Mouse (Mus musculus): ENCODE data around the gene 2300002M23Rik.

The 2300002M23Rik gene

DNA sequence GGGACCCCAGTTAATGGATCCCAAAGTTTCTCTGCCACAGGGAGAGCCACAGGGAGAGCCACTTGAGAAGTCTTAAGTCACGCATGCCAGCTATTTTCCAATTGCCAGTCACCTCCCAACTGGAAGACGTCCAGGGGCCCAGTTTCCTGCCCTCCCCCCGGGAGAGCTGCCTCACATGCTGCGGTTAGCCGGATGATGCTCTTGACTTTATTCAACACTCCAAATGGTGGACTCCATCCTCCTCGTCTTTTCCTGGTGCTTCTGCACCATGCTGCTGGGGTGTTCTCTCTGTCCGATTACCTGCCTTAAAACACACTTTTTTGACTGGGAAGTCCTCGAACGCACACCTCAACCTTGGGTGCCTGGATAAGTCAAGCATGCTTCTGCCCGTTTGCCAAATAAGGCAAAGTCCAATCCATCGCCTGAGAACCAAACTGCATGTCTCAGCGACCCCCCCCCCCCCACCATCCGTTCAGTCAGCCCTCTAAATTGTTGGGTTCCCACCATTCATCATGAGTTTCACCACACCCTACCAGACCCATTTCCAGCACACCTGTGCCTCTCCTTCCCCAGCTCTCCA, 11.0 kb upstream of the 2300002M23Rik start:
- no peak for DNase-seq (ENCODE audit: low read depth, low spot score)

DNA sequence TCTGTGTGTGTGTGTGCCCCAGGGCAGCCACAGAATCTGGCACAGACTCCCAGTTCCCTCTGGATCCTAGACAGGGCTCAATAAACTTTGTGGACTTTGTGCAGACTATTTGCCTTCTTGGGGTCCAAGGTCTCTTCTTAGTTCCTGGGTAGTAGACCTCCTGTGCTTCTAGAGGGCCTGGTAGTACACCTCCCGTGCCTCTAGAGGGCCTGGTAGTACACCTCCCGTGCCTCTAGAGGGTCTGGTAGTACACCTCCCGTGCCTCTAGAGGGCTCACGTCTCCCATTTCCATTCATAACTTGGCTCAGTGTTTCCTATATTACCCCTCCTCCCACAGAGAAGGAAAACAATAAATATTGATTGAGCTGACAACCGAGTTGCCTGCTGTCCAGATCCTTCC, 10.4 kb upstream of the 2300002M23Rik start:
- no peak for DNase-seq (ENCODE audit: low read depth, low spot score)

DNA sequence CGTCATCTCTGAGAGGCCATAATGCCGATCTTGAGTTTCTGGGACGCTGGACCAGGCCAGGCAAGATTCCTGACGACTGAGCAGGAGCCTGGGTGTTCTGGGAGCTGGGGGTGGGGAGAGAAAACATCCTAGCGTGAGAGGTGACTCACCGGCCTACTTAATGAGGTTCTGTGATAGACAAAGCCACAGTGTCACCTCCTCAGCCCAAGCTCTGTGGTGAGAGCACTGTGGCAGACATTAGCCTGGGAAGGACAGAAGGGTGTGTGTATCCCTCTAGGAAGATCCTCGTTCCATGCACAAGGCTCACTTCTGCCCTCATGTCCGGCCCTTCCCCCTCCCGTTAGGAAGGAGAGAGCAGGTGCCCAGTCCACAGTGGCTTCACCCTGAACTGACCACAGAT, 9.9 kb upstream of the 2300002M23Rik start:
- DNase-seq (ENCODE audit: low read depth, low spot score): no peak

DNA sequence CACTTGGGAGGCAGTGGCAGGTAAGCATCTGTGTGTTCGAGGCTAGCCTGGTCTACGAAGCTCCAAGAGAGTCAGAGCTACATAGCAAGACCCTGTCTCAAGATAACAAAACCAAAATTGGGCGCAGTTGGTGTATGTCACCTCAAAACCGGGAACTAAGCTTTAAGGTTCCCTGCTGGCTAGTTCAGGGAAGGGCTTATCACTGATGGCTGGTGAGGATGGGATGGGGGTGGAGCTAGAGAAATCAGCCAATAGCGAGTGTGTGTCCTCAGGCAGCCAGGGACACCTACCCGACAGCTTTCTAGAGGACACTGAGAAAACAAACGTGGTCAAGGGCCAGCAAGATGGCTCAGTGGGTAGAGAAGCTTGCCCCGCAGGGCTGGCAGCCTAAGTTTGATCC, 9.0 kb upstream of the 2300002M23Rik start:
- DNase-seq (ENCODE audit: low read depth, low spot score): no peak

DNA sequence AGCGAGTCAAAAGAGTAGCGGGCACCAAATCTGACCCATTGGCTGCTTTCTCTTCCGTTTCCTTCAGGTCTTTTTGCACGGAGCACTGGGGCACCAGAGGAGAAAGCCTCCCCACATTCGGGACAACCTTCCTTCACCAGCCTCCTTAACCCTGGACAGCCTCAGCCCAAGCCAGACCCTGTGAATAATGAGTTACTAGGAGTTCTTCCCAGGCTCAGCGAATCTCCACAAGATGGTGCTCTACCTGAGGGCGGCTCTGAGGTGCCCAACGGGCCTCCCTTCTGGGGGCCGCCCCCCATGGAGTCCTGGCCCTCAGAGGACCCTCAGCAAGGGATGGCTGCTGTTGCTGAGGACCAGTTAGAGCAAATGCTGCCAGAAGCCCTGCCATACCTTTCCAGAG, 517 bp downstream of the 2300002M23Rik start:
- DNase-seq (ENCODE audit: low read depth, low spot score): no peak

DNA sequence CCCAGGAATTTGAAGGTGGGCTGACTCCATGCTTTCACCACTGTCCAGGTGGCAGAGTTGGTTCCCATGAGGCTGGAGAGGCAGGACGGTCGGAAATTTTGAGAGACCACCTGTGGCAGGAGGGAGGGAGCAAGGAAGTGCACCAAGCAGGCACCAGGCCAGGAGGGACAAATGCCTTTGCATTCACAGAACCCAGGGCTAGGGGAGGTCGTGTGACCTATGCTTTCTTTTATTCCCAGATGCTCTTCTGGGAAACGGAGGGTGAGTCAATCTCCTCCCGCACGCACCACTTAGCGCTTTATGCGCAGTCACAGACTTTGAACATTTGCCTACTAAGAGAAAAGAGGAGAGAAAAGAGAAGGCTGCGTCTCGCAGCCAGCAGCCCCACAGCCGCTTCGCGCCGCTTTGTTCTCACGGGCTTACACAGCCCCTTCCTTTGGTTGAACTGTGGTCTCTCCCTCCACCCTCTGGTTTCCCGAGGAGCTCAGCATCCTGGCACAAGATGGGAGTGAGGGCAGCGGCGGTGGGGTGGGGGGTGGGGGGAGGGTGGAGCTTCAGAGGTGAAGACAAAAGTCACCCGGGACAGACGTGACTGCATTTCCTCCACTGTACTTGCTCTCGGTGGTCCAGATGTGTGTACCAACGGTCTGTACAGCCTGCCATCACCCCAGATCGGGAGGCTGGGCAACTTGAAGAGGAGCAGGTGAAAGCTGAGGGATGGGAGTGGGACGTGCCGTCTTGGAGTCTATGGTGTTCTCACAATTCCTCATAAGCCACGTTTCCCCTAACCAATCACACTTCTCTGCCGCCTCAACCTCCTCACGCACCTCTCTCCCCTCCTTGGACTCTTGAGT, 2.1 kb downstream of the 2300002M23Rik start:
- DNase-seq (ENCODE audit: low read depth, low spot score): no peak

DNA sequence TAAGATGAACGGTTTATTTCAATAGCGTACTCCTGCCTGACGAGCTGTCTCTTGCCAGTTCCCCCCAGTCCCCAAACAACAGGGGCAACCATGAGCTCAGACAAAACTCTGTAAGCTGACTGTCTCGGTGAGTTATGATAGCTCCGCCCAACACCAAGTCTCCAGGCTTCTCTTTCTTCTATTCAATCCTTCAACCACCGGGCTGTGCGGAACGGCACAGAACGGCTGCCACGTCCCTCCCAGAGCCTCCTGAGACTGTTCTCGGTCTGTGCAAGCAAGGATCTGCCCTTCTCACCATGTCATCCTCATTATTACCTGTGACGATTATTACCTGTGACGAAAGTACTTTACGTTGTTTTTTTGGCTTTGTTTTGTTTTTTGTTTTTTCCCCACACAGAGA, 3.6 kb downstream of the 2300002M23Rik start:
- DNase-seq (ENCODE audit: low read depth, low spot score): no peak

DNA sequence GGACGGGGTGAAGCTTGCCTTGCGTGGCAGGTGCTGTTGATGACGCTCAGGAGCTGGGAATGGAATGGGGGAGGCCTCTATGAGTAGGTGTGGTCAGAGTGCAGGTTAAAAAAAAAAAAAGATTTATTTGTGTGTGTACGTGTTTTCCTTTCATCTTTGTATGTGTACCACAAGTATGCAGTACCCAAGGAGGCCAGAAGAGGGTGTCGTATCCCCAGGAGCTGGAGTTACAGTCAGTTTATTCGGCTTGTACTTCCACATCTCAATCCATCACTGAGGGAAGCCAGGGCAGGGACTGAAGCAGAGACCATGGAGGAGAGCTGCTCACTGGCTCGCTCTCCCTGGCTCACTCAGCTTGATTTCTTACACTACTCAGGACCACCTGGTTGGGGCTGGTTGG, 4.2 kb downstream of the 2300002M23Rik start:
- no peak for DNase-seq (ENCODE audit: low read depth, low spot score)

DNA sequence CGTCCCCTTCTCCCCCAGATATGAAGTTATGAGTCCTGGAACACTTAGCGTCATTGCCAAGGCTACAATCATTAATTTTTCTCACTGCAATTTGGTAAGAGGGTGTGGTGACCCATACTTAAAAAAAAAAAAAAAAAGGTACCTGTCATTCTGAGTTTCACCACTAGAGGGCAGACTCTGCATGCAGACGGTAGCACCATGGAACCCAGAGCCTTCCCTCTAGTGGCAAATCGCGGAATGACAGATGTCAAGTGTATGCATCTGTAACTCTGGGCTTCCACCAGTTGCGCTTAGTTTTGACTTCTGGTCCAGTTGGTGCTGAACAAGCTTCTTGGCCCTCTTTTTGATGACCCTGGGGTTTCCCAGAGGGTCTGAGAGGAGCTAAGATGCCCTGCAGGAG, 11.0 kb downstream of the 2300002M23Rik start:
- peak; percentile 64 for DNase-seq (ENCODE audit: low read depth, low spot score)

DNA sequence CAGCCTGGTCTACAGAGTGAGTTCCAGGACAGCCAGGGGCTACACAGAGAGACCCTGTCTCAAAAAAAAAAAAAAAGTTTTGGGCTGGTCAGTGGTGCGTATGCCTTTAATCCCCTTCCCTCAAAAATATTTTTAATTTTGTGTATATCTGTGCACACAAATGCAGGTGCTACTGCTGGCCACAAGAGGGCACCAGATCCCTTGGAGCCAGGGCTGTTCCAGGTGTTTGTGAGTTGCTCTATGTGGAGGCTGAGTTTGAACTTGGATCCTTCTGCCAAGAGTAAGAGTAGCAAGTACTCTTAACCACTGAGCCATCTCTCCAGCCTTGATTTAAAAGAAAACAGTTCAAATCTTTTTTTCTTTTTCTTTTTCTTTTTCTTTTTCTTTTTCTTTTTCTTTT, 15.7 kb downstream of the 2300002M23Rik start:
- DNase-seq (ENCODE audit: low read depth, low spot score): no peak

DNA sequence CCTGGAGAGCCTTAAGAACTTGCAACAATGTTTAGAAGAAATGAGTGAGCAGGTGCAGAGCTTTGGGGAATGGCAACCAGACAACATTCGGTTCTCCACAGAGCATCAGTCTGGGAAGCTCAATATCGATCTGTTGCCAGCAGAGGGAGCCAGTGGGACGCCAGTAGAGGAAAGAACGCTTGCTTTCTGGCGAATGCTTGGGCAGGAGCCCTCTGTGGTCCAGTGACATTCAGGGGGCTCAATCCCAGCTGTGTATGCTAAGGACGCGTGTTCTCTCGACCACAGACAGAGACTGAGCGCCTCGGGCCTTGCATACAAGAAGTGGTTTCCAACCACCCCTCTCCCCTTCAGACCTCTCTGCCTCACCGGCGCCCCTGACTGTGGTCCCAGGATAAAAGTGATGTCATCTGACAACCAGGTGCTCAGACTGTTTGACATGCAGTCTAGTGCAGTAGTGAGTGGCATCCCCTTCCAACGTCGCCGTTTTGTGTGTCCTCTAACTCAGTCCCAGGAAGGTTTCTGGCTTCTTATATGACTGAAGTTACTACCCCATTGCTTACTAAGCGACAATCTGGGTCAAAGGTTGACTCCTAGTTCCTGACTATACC, 17.2 kb downstream of the 2300002M23Rik start:
- peak; percentile 31 for DNase-seq (ENCODE audit: low read depth, low spot score)

DNA sequence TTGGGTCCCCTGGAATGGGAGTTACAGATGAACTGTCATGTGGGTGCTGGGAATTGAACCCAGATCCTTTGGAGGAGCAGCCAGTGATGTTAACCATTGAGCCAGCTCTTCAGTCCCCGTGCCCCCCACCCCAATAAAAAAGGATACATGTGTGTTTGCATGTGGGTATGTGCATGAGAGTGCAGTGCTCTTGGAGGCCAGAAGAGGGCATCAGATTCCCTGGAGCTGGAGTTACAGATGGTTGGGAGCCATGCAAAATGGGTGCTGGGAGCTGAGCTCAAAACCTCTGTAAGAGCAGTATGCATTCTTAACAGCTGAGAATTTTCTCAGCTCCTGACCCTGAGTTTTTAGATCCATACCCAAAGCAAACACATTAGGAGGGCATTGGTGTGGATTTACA, 20.0 kb downstream of the 2300002M23Rik start:
- no peak for DNase-seq (ENCODE audit: low read depth, low spot score)

DNA sequence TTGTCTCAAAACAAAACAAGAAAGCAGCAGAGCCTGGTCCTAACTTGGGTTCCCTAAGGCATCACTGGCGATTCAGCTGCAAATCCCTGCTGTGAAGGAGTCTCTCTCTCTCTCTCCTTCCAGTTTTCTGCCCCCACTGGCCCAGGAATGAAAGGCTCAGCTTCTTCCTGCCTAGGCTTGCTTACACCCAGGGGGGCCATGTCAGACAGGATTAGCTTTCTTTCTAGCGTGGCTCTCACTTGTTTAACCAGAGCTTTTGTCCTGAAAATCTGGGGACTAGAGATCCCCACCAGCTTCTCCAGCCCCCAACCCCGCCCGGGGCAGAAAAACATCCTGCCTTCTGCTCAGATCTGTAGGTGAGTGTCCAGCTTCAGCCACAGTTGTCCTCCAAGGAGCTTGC, 21.1 kb downstream of the 2300002M23Rik start:
- no peak for DNase-seq (ENCODE audit: low read depth, low spot score)

DNA sequence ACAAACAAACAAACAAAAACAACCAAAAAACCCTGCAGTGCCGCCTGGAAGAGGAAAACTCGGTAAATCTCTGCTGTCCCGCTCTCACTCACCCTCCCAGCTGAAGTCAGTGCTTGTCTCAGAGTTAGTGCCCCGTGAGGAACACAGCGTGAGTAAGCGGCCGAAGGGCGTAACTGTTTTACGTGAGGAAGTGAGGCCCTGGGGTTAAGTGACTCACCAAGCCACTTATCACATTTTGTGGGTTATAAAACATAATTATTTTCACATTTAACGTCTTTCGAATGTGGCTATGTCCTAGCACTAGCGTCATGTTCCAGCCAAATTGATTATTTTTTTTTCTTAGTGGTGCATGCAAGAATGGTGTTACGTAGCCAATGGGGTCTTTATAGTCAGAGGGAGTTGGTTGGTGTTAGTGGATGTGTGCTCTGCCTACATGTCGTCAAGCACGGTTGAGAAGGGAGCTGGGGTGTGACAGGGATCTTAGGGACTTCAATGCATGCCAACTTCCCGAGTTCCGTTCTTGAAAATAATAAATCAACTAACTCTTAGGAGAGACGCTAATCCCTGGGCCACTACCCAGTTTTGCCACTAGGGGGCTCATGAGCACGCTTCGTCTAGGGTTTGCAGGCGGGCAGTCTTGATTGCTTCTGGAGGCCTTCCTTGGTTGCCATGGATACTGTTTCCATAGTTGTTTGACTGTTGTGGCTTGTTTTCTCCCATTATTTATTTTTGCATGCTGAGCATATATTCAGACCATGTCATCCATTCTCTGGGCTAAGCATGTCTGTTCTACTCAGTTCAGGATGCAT, 23.4 kb downstream of the 2300002M23Rik start:
- peak; percentile 74 for DNase-seq (ENCODE audit: low read depth, low spot score)

DNA sequence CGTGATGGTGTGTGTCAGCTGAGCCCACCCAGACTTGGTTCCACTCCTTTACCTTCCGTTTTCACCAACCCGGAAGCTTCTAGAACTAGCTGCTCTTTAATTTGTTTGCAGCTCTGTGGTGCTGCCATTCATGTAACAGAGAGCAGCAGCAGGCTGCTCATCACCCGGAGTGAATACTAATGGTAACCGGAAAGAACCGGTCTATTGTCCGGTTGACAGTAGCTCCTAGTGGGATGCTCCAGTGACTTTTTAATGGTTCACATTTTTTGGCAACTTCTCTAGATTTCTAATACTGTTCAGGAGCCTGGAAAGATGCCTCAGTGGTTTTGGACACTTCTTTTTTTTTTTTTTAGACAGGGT, 23.9 kb downstream of the 2300002M23Rik start:
- DNase-seq (ENCODE audit: low read depth, low spot score): no peak

DNA sequence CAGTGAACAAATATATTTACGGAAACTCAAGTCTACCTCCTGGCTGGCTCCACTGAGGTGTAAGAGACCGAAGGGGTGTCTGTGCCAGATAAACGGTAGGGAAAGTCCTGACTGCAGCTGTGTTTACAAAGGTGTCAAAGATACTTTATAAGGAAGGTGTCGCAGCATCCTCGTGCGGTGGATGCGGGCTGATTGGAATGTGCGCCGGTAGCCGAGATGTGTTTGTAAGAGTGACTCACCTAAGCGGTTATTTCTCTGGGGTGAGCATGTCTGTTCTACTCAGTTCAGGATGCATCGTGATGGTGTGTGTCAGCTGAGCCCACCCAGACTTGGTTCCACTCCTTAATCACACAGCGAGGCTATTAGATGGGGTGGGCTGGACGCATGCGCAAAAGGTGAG, 24.5 kb downstream of the 2300002M23Rik start:
- no peak for DNase-seq (ENCODE audit: low read depth, low spot score)

DNA sequence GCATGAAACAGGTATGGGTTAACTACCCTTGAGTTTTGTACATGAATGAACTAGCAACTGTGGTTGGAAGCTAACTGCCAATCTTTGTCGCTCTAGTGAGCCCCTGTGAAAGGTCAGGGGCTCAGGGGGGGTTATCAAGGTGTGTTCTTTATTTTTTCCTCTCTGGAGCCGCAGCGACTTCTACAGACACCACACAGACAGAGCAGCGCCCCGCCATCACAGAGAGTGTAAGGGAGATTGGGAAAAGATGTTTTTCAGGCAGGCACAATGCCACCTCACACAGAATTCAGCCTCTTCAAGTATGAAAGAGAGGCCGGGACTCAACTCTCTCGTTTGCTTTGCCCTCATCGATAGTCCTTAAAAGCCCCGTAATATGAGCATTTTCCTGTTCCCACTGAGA, 24.9 kb downstream of the 2300002M23Rik start:
- DNase-seq (ENCODE audit: low read depth, low spot score): no peak

DNA sequence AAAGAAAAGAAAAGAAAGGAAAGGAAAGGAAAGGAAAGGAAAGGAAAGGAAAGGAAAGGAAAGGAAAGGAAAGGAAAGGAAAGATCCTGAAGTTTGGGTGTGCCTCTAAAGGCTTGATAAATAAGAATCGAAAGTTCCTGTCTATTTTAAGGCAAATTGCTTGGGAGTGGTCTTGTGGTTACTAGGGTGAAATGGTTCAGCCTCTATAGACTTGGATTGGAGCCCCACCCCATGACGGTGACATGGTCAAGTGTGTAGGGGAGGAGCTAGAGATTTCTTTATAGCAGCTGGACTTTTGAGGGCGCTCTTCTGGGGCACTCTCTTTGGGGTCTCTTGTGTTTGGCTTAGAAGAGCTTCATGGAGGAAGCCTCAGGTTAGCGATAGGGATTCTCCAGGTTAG, 26.5 kb downstream of the 2300002M23Rik start:
- DNase-seq (ENCODE audit: low read depth, low spot score): no peak

DNA sequence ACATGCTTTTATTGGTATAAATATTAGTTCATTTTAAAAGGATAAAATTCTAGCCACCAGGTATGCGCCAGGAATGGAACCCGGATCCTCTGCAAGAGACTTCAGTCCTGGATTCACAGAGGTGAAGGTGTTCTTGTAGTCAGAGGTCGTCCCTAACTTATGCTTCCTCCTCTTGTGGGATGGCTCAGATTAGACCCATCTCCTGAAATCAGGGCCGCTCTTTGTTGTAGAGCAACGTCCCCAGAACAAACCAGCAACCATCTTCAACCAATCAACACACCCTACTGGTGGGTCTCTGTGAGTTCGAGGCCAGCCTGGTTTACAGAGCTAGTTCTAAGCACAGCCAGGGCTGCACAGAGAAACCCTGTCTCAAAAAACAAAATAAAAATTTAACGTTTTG, 27.2 kb downstream of the 2300002M23Rik start:
- DNase-seq (ENCODE audit: low read depth, low spot score): no peak

DNA sequence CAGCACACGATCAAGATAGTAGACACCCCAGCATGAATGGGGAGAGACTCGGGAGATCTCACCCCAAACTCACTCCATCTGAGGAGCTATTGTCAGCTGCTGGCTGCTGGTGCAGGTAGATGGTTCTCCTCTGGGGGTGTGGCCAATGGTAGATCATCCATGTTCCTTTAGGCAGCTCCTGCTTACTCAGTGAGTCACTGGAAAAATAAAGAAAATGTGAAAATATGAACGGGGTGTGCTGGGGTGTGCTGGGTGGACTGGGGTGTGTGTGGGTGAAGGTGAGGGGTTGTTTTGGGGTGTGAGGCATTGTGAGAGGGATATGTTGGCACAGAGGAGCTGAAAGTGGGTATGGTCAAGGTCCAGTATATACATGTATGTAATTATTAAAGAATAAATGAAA, 30.1 kb downstream of the 2300002M23Rik start:
- no peak for DNase-seq (ENCODE audit: low read depth, low spot score)

DNA sequence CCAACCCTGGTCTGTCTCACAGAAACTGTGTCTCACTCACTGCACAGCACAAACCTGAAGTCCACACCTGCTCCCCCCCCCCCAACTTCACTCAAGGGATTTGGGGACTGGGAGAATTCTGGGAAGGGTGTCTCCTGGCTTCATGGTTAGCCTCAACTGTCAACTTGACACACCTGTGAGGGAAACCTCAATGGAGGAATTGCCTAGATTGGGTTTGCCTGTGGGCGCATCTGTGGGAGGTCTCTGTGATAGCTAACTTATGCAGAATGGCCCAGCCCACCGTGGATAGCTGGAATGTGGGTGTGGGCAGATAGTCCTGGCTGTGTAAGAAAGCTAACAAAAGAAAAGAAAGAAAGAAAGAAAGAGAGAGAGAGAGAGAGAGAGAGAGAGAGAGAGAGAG, 34.0 kb downstream of the 2300002M23Rik start, which contains the start of gene Sfta2:
Gene Sfta2 (plus strand): TSS at position 301 of the 400 bp plus-strand sequence.
- DNase-seq (ENCODE audit: low read depth, low spot score): no peak

DNA sequence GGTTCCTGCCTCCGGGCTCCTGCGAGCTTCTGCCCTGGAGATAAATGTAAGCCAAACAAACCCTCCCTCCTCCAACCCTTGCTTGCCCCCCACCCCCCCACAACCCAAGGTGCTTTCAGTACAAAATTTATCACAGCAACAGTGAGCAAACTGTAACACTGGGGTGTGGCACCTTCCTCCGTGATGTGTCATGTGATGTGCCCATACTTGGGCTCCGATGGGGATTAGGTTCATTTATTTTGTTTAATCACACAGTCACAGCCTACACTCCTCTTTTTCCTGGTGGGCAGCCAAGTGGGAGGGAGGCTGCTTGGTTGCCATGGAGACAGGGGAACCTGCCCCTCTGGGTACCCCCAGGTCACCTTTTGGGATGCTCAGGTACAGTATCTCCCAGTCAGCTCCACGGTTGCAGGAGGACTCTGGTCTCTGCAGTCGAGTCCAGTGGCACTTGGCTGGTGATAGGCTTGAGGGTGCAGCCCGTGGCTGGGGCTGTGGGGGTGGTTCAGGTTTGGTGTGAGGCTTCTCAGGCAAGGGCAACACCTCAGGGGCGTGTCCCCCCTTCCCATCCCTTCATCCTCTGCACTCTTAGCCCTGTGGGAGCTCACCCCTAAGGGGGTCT, 34.6 kb downstream of the 2300002M23Rik start:
- no peak for DNase-seq (ENCODE audit: low read depth, low spot score)

Measured in skeletal muscle tissue, adult 2 months (tissue).